Mouse (Mus musculus): ENCODE measurements around the gene Prim1.
A peak's percentile ranks its signal among the peaks of the same experiment; 100 is the strongest.
"Not testable (repeated sequence)": the region's sequence is repeated elsewhere in the genome, so short reads cannot be mapped to it uniquely, and the experiment has no call there.

The Prim1 gene

GRCm38 (mm10) chr10:128039167-128039566, 24.2 kb downstream of the Prim1 start:
- DNase-seq (ENCODE audit: low read depth), result no peak

GRCm38 (mm10) chr10:128039858-128040257, 24.9 kb downstream of the Prim1 start:
- DNase-seq (ENCODE audit: low read depth), result no peak

GRCm38 (mm10) chr10:128040293-128040692, 25.3 kb downstream of the Prim1 start:
- DNase-seq (ENCODE audit: low read depth), result no peak

DNA sequence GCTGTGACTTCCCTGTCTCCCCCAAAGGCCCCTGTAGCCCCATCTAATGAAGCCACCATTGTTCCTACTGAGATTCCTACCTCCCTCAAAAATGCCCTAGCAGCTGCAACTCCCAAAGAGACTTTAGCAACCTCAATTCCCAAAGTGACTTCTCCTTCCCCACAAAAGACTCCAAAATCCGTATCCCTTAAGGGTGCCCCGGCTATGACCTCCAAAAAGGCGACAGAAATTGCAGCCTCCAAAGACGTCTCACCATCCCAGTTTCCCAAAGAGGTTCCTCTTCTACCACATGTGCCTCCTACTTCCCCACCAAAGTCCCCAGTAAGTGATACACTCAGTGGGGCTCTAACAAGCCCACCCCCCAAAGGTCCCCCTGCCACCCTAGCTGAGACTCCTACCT, 26.7 kb downstream of the Prim1 start:
- no peak for DNase-seq (ENCODE audit: low read depth)

DNA sequence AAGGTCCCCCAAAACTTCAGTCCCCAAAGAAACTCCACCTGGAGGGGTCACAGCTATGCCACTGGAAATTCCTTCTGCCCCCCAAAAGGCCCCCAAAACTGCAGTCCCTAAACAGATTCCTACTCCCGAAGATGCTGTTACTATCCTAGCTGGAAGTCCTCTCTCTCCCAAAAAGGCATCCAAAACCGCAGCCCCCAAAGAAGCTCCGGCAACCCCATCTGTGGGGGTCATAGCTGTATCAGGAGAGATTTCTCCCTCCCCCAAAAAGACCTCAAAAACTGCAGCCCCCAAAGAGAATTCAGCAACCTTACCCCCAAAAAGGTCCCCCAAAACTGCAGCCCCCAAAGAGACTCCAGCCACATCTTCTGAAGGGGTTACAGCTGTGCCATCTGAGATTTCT, 27.5 kb downstream of the Prim1 start:
- DNase-seq (ENCODE audit: low read depth), result no peak

DNA sequence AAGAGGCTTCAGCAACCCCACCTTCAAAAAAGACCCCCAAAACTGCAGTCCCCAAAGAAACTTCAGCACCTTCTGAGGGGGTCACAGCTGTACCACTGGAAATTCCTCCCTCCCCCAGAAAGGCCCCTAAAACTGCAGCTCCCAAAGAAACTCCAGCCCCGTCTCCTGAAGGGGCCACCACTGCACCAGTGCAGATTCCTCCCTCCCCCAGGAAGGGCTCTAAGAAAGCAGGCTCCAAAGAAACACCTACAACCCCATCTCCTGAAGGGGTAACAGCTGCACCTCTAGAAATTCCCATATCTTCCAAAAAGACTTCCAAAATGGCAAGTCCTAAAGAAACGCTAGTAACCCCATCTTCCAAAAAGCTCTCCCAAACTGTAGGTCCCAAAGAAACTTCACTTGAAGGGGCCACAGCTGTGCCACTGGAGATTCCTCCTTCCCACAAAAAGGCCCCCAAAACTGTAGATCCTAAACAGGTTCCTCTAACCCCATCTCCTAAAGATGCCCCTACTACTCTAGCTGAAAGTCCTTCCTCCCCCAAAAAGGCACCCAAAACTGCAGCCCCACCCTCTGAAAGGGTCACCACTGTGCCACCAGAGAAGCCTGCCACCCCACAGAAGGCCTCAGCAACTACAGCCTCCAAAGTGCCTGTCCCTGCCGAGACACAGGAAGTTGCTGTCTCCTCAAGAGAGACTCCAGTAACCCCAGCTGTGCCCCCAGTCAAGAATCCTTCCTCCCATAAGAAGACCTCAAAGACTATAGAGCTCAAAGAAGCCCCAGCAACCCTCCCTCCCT, 28.3 kb downstream of the Prim1 start:
- no peak for DNase-seq (ENCODE audit: low read depth)

- no peak for DNase-seq (ENCODE audit: low read depth)
Observed at GRCm38 (mm10) chr10:128048157-128048556, 33.2 kb downstream of the Prim1 start.

DNA sequence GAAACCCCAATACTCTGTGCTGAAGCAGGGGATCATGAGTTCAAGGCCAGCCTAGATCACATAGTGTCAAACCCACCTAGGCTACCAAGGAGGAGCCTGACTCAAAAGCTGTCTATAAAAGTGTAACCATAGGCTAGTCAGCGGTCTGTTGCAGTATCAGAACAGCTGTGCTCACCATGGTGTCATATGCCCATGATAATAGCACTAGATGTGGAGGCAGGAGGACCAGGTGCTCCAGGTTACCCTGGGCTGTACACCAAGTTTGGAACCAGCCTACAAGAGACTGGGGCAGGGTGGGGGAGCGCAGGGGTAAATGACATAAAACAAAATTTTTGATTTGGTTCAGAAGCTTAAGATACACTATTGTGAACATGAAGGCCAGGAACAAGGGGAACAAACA, 34.8 kb downstream of the Prim1 start:
- DNase-seq (ENCODE audit: low read depth), result no peak

- no peak for DNase-seq (ENCODE audit: low read depth)
Observed at GRCm38 (mm10) chr10:128050355-128050754, 35.4 kb downstream of the Prim1 start.

- DNase-seq (ENCODE audit: low read depth), result no peak
Observed at GRCm38 (mm10) chr10:128051589-128051988, 36.6 kb downstream of the Prim1 start.

- not testable (repeated sequence) for DNase-seq (ENCODE audit: low read depth)
Observed at GRCm38 (mm10) chr10:128052136-128052535, 37.2 kb downstream of the Prim1 start.

- no peak for DNase-seq (ENCODE audit: low read depth)
Observed at GRCm38 (mm10) chr10:128053001-128053400, 38.0 kb downstream of the Prim1 start.

DNA sequence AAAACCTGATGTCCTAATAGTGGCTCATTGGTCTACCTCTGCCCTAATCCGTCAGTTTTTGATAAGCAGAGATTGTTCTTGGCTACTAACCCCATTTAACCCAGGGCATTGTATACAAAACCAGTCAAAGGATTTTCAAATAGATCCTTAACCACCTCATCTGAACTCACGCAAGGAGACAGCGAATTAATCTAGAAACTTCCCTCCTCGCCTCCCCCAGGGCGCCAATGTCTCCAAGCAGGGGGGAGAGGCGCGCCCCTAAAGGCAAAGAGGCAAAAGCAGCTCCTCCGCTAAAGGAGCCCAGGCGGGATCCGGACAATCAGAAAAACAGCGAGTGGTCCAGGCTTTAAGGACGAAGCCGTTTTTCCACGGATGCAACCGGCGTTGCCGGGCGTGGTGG, 43.2 kb downstream of the Prim1 start:
- no peak for DNase-seq (ENCODE audit: low read depth)

DNA sequence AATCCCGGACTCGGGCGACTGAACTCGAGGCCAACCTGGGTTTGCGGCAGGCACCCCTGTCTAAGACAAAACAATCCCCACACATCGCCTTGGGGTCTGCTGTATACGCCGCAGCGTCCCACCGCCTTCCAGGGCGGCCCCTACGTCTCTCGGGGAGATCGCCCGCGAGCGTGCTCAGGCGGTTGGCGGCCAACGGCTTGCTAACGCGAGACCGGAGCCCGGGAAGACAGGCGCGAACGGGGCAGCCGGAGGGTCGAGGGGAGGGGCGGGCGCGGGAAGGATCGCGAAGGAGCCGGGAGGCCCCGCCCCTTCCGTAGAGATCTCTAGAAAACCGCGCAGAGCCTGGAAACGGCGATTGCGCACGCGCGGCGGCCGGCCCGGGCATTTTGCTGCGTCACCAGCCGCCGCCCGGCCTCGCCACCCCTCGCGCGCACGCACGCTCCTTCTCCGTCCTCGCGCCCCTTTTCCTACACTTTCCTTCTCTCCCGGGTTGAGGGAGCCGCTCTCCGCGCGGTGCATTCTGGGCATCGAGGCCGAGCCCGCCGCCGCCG, 43.7 kb downstream of the Prim1 start, which contains the start of gene Ptges3:
TSS of gene Ptges3 (plus strand) at position 354 of the 551 bp plus-strand sequence.
- peak; percentile 87 for DNase-seq (ENCODE audit: low read depth)

GRCm38 (mm10) chr10:128059207-128059981, 44.4 kb downstream of the Prim1 start:
- peak; percentile 44 for DNase-seq (ENCODE audit: low read depth)

DNA sequence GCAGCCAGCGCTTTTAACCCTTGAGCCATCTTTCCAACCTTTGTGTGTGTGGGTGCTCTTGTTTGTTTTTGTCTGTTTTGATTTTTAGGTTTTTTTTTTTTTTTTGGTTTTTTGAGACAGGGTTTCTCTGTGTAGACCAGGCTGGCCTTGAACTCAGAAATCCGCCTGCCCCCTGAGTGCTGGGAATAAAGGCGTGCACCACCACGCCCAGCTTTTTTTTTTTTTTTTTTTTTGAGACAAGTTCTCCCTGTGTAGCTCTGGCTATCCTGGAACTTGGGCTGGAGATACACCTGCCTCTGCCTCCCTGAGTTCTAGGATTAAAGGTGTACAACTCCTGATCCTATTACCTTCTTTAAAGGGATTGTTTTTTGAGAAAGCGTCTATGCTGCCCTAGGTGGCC, 46.1 kb downstream of the Prim1 start:
- DNase-seq (ENCODE audit: low read depth), result no peak

DNA sequence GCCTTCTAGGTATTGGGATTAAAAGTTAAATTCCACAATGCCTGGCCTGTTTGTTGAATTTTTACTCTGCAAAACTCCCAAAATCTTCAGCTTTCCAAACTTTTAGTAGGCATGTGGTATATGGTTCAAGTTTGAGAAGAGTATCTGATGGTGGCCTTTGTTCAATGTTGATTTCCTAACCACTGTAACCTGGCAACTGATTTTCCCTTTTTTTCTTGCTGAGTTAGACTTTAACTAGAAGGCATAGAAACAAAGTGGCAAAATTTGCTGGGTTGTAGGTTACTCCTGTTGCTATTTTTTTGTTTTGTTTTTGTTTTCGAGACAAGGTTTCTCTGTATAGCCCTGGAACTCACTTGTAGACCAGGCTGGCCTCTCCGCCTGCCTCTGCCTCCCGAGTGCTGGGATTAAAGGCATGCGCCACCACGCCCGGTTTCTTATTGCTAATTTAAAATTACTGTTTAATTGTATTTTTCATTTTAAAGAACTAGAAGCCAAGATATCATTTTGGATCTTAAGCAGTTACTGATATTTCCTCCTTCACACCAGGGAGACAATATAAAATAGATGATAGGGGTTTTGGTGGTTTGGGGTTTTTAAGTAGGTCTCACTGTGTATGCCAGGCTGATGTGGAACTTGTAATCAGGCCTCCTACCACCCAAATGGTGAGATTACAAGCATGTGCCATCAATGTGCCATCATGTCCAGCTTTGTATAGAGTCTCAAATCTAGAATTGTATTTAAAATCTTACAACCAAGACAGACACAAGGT, 47.4 kb downstream of the Prim1 start:
- no peak for DNase-seq (ENCODE audit: low read depth)

DNA sequence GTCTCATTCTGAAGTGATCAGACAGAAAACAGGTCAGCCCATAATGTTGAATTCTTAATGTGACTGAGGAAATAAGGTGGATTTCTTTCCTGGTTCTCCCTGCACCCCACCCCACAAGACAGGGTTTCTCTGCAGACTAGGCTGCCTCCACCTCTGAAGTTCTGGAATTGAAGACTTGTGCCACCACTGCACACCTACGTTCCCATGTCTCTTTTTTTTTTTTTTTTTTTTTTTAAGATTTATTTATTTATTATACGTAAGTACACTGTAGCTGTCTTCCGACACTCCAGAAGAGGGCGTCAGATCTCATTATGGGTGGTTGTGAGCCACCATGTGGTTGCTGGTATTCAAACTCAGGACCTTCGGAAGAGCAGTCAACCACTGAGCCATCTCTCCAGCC, 51.1 kb downstream of the Prim1 start:
- no peak for DNase-seq (ENCODE audit: low read depth)

DNA sequence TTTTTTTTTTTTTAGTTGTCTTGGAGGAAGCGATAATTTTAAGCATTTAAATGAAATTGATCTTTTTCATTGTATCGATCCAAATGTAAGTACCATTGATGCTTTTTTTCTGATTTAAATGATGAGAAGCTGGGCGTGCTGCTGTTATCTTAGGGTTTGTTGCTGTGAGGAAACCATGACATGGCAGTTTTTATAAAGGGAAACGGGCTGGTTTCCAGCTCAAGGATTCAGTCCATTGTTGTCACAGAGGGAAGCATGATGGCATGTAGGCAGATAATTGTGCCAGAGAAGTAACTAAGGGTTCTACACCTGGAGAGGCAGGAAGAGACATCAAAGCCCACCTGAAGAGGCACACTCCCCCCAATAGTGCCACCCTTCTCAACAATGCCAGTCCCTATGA, 54.2 kb downstream of the Prim1 start:
- DNase-seq (ENCODE audit: low read depth), result no peak

DNA sequence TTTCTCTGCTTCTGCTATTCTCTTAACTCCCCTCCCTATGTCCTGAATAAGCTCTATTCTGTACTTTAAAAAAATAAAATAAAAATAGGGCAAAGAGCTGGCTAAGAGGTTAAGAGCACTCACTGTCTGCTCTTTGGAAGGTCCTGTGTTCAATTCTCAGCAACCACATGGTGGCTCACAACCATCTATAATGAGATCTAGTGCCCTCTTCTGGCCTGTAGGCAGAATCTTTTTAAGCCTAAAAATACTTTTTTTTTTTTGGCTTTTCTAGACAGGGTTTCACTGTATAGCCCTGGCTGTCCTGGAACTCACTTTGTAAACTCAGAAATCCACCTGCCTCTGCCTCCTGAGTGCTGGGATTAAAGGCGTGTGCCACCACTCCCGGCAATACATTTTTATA, 55.5 kb downstream of the Prim1 start:
- DNase-seq (ENCODE audit: low read depth), result not testable (repeated sequence)

GRCm38 (mm10) chr10:128078269-128078668, 63.3 kb downstream of the Prim1 start:
- DNase-seq (ENCODE audit: low read depth), result not testable (repeated sequence)
